Mouse (Mus musculus): Measurements from ENCODE around the gene Dis3l. TPM values are rescaled to one million over a fixed set of nuclear protein-coding genes. Genes with fewer than 3 reads are reported as not detected.

Gene Dis3l
- total RNA-seq, 2 experiments from 2014 or later: 22.6 to 25.1 TPM

DNA sequence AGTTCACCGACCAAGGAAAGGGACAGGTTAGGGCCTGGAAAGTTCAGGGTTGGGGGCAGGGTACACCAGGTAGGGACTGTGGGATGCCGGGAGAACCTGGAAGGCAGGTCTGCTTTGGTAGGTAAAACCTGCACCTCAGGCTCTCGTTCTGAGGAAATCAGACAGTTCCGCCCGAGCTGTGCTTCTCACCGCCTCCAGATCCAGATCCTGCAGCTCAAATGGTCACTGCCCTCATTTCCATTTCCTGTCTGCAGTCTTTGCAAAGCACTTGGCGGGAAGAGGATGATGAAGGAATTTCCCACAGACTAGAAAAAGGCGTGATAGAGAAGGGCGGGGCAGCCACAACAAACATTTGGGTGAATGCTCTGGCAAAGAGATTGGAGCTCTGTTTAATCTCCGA is 72.9 kb downstream of the Dis3l start:
- no peak for DNase-seq
- intact Hi-C loops (cut with DNase I): no loop called here

DNA sequence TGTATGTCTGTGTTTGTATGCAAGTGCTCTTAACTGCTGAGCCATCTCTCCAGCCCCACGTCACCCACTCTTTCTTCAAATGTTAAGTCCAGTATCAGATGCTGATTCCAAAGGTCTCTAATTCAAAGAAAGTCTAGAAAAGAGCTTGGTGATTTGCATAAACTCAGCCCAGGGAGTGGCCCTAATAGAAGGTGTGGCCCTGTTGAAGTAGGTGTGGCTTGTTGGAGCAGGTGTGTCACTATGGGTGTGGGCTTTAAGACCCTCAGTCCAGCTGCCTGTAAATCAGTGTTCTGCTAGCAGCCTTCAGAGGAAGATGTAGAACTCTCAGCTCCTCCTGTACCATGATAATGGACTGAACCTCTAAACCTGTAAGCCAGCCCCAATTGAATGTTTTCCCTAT is 73.9 kb downstream of the Dis3l start:
- no peak for DNase-seq
- intact Hi-C loops (cut with DNase I): no loop called here

DNA sequence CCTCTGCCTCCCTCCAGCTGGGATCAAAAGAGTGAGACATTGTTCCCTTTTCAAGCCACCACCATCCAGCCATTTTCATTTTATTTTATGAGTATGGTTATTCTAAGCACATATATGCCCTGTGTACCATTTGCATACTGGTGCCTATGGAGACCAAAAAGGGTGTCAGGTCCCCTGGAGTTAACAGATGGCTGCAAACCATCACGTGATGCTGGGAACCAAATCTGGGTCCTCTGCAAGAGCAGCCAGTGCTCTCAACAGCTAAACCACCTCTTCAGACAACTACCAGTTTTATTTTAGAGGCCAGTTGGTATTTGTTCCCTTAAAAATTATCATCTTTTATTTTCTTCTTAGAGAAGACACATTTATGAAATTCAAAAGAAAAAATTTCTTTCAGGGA is 76.3 kb downstream of the Dis3l start:
- intact Hi-C loops (cut with DNase I): no loop called here

DNA sequence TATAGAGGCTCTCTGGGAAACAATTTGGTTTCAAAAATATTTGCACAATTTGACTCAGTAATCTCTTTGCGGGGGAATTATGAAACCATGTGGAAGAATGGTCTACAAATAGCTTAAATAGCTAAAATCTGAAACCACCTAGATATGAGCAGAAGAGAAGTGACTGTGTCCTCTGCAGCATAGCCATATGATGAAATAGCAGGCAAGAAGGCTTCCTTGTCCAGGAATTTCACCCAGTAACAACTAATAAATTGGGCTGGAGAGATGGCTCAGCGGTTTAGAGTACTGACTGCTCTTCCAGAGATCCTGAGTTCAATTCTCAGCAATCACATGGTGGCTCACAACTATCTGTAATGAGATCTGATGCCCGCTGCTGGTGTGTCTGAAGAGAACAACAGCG is 80.1 kb downstream of the Dis3l start:
- intact Hi-C loops (cut with DNase I): no loop called here
- DNase-seq: no peak

More for the DNA sequence above, 76.3 kb downstream of the Dis3l start:
- DNase-seq: no peak

DNA sequence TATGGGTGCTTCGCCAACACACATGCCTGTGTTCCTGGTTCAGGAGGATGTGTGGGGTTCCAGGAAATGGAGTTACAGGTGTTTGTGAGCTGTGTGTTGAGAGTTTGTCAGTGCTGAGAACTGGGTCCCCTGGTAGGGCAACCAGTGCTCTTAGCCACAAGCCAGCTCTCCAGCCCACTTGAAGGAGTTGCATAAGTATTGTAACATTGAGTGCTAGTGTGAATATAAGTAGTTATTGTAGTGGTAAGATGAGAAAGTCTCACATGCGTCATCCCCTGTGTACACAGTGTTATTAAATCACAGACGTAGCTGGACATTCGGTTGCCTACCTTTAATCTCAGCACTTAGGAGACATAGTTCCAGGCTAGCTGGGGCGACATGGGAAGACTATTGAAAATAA is 81.2 kb downstream of the Dis3l start:
- no peak for DNase-seq
- intact Hi-C loops (cut with DNase I): no loop called here

Other genes with a start within 250 kb of the Dis3l start
- under 1 TPM; 0.14 to 0.29 TPM for gene Lctl, start 224.1 kb downstream of the Dis3l start, total RNA-seq (2021)
- 1 to 10 TPM; 1.9 to 3.8 TPM for gene Zwilch, start 168.2 kb downstream of the Dis3l start, total RNA-seq (2021)
- 100 to 1,000 TPM; 461 to 503 TPM for gene Rpl4, start 167.9 kb downstream of the Dis3l start, total RNA-seq (2021)
- 10 to 100 TPM; 20.0 to 22.9 TPM for gene Snapc5, start 162.0 kb downstream of the Dis3l start, total RNA-seq (2021)
- 1 to 10 TPM; 1.2 to 1.6 TPM for gene Uchl4, start 106.1 kb downstream of the Dis3l start, total RNA-seq (2021)
- gene Map2k1, start 87.7 kb downstream of the Dis3l start, total RNA-seq (2021): 10 to 100 TPM; 50.0 to 52.9 TPM
- 10 to 100 TPM; 11.2 to 12.1 TPM for gene Tipin, start 59.7 kb downstream of the Dis3l start, total RNA-seq (2021)
- gene Megf11, start 44.3 kb upstream of the Dis3l start, total RNA-seq (2021): 1 to 10 TPM; 3.6 to 4.2 TPM

Measured in heart, postnatal 14 days (tissue).